Mouse (Mus musculus) left cerebral cortex, postnatal 14 days (tissue): Measurements from ENCODE around the gene Col15a1. TPM values are rescaled to one million over a fixed set of nuclear protein-coding genes. Genes with fewer than 3 reads are reported as not detected.

ENCODE experiments used
- total RNA-seq, 2 experiments: library from RNA; stranded (reverse); gene quantifications; 2 replicates each; pipeline ENCODE4 v1.2.3; 2021

Gene Col15a1
- total RNA-seq, 2 experiments from 2014 or later, result 9.0 to 13.0 TPM

Other genes with a start within 250 kb of the Col15a1 start
- gene Gabbr2, start 216.3 kb upstream of the Col15a1 start, total RNA-seq, result 100 to 1,000 TPM; 292 to 302 TPM
- 10 to 100 TPM; 18.4 to 22.6 TPM for gene Anks6, start 150.7 kb upstream of the Col15a1 start, total RNA-seq
- 1 to 10 TPM in 1 of 2 experiments, under 1 TPM in 1; 0.85 to 1.3 TPM for gene Galnt12, start 116.3 kb upstream of the Col15a1 start, total RNA-seq
- 10 to 100 TPM; 16.8 to 19.3 TPM for gene Tgfbr1, start 145.1 kb downstream of the Col15a1 start, total RNA-seq